Mouse (Mus musculus): ENCODE data around the gene Abhd15. TPM values are rescaled to one million over a fixed set of nuclear protein-coding genes. Genes with fewer than 3 reads are reported as not detected.

Gene Abhd15
- polyA plus RNA-seq (2012; rRNA removed): 0.73 and 0.77 TPM in 2 replicates

GRCm38 (mm10) chr11:77514832-77515636, at the start of gene Abhd15:
Gene Abhd15, plus strand, starts transcription at chr11:77515121.

DNA sequence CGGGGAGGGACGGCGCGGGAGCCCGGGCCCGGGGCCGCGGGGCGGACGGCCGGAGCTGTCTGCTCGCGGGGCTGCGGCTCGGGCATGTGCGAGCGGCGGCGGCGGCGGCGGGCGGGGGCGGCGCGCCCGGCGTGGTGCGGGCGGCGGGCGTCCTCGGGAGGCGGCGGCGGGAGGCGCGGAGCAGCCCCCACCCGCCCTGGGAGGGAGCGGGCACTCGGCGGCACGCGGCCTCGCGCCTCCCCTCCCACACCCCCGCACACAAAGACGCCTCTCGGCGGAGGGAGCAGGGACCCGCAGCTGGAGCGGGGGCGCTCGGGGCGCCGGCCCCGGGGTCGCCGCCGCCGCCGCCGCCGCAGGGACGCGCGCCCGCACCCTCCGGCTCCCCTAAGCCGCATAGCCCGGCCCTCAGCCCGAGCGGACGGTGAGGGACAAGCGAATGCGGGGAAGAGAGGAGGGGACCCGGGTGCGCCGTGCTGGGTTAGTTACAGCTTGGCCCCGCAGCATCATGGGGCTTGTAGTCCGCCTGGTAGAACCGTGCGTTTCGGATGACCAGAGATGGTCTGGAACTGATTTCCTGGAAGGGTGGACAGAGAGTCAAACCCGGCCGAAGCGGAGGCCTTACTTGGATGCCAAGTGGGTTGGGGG, 25.2 kb upstream of the Abhd15 start, which contains the start of gene Ankrd13b:
TSS of gene Ankrd13b (minus strand) at position 88 of the 645 bp plus-strand sequence.

DNA sequence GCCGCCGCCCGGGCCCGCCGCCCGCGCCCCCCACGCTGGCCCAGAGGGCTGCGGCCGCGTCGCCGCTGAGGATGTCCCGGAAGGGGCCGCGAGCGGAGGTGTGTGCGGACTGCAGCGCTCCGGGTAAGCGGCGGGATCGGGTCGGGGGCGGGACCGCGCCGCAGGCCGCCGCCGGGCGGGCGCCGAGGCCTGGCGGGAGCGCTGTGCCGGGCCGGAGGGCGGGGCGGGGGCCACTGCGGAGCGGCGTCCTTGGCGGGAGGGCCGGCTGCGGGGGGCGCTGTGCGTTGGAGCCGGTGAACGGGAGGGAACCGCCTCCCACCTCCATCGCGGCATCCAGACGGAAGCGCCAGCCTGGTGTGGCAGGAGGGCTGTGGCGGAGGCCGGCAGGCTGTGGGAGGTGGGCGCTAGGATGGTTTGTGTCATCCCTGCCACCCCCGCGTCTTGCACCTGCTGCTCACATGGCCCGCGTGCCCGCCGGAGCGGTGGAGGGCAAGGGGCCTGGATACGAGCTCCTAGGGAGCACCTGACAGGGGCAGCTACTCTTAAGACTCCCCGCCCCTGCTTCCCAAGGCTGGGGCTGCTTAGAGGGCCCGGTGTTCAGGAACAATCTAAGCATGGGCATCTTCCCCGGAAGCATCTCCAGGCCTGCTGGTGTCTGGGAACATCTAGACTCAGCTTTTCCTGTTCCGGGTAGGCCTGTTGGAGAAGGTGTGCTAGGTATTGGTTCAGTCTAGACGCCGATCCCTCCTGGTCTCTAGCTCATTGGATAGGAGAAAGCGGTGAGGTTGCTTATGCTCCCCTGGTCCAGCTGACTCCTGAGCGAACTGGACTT, 21.2 kb upstream of the Abhd15 start, which contains the start of gene Git1:
TSS of gene Git1 (plus strand) at position 51 of the 832 bp plus-strand sequence.

DNA sequence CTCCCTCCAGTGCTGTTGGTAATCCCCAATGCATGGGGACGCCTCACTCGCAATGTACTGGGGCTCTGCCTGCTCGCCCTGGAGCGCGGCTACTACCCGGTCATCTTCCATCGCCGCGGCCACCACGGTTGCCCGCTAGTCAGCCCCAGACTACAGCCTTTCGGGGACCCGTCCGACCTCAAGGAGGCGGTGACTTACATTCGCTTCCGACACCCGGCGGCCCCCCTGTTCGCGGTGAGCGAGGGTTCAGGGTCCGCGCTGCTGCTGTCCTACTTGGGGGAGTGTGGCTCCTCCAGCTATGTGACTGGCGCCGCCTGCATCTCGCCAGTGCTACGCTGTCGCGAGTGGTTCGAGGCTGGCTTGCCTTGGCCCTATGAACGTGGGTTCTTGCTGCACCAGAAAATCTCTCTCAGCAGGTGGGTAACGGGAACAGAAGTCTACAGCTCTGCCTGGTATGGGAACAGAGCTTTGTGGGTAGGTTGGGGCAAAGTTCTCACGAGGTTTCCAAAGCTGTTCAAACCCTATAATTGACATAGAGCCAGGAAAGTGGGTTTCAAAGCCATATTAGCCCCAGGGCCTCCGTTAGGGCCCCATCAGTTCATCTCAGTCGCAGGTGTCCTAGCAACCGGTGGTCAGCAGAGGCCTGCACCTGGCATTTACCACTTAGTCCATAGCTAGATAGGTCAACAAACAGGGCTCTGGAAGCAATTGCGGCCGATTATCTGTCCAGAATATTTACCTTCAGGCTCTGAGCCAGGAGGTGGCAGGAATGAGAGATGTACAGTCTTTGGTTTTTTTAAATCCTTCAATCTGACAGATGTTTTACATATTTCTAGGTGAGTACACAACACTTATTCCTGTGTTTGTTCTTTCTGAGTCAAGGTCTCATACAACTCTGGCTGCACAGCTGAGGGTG, 974 bp downstream of the Abhd15 start, which contains the start of gene Trp53i13:
TSS of gene Trp53i13 (minus strand) at position 344 of the 916 bp plus-strand sequence.

DNA sequence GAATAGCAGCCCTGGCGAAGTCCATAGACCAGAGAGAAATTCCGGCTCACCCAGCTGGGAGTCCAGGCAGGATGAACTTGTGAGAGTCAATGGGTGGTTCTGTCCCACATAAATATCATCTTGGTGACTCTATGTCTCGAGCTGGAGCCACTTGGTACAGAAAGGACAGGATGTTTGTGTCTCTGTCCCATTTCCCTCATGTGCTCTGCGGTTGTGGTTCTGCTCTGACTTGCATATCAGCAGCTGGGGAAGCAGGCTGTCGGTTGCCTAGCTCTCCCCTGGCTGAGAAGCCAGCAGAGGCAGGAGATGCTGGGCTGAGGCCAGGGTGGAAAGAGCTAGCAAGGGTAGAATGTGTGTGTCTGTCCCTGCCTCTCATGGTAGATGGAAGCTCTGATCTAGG, 4.1 kb downstream of the Abhd15 start, which contains the start of gene Gm10392:
TSS of gene Gm10392 (minus strand) at position 156 of the 400 bp plus-strand sequence.

Other genes with a start within 250 kb of the Abhd15 start
- 1.4 and 3.8 TPM in 2 replicates for gene Coro6, start 52.7 kb upstream of the Abhd15 start, polyA plus RNA-seq (2012; rRNA removed)
- gene Ankrd13b, start 25.4 kb upstream of the Abhd15 start, polyA plus RNA-seq (2012; rRNA removed): 100 and 120 TPM in 2 replicates
- gene Git1, start 21.6 kb upstream of the Abhd15 start, polyA plus RNA-seq (2012; rRNA removed): 60.2 and 62.4 TPM in 2 replicates
- 17.9 and 19.1 TPM in 2 replicates for gene Trp53i13, start 859 bp downstream of the Abhd15 start, polyA plus RNA-seq (2012; rRNA removed)
- gene Gm10392, start 4.1 kb downstream of the Abhd15 start, polyA plus RNA-seq (2012; rRNA removed): not detected in 2 replicates
- 11.5 and 21.5 TPM in 2 replicates for gene Taok1, start 92.7 kb downstream of the Abhd15 start, polyA plus RNA-seq (2012; rRNA removed)
- gene Nufip2, start 171.0 kb downstream of the Abhd15 start, polyA plus RNA-seq (2012; rRNA removed): 16.5 and 24.0 TPM in 2 replicates
- 1.4 and 3.6 TPM in 2 replicates for gene Cryba1, start 210.2 kb downstream of the Abhd15 start, polyA plus RNA-seq (2012; rRNA removed)
- gene Myo18a, start 248.1 kb downstream of the Abhd15 start, polyA plus RNA-seq (2012; rRNA removed): 30.1 and 48.9 TPM in 2 replicates